Mouse (Mus musculus) naive thymus-derived CD4-positive, alpha-beta T cell, adult 5 months (primary cell): ENCODE data around the gene Rnasel. TPM values are rescaled to one million over a fixed set of nuclear protein-coding genes. Genes with fewer than 3 reads are reported as not detected.

Source experiments
- polyA plus RNA-seq: library from polyadenylated mRNA; unstranded; fragments of 100-300 nt; shearing (Covaris generic); gene quantifications from one replicate; pipeline ENCODE4 v1.2.1, GENCODE M21; 2017

Gene Rnasel
- 18.0 TPM for polyA plus RNA-seq

GRCm38 (mm10) chr1:153749211-153749801, at the start of gene Rnasel:
TSS of gene Rnasel (plus strand) at chr1:153749426.

GRCm38 (mm10) chr1:153740145-153740544, 9.1 kb upstream of the Rnasel start, which contains the start of gene Rgs16:
TSS of gene Rgs16 (plus strand) at chr1:153740349.

Other genes starting within 250 kb of the Rnasel start
- gene Npl, start 199.4 kb upstream of the Rnasel start, polyA plus RNA-seq: not detected
- gene Rgs8, start 96.4 kb upstream of the Rnasel start, polyA plus RNA-seq: not detected
- gene Rgs16, start 9.1 kb upstream of the Rnasel start, polyA plus RNA-seq: 2.2 TPM
- not detected for gene Rgsl1, start 94.7 kb downstream of the Rnasel start, polyA plus RNA-seq
- not detected for gene Teddm1b, start 124.9 kb downstream of the Rnasel start, polyA plus RNA-seq
- gene Teddm1a, start 142.3 kb downstream of the Rnasel start, polyA plus RNA-seq: not detected
- gene Glul, start 150.5 kb downstream of the Rnasel start, polyA plus RNA-seq: 44.9 TPM
- gene Teddm2, start 150.8 kb downstream of the Rnasel start, polyA plus RNA-seq: 0.35 TPM